Mouse (Mus musculus) kidney, postnatal 0 days (tissue): ENCODE data around the gene Zfp202. TPM values are rescaled to one million over a fixed set of nuclear protein-coding genes. Genes with fewer than 3 reads are reported as not detected.

Experiments used
- ATAC-seq: fragments of 200-750 bp; cut with Nextera tagmentation; replicated peaks from 2 replicates; pipeline ENCODE4 v1.8.0; 2017; ENCODE audit warnings: low read depth, moderate number of reproducible peaks, moderate TSS enrichment, moderate library complexity; ENCODE audit not compliant: low FRiP score
- DNase-seq: peaks from one replicate; pipeline ENCODE4 v3.0.0-alpha.2; 2016; ENCODE audit warnings: low spot score
- H3K27ac ChIP-seq: fragments of 300-500 bp; sonication (generic); 2 replicates; pipeline ENCODE4 v1.5.1; 2014; ENCODE audit warnings: mild to moderate bottlenecking
- H3K27me3 ChIP-seq: fragments of 300-500 bp; sonication (generic); 2 replicates; pipeline ENCODE4 v1.6.1; 2014; ENCODE audit warnings: low read length, mixed read lengths; ENCODE audit not compliant: insufficient read depth
- H3K36me3 ChIP-seq: fragments of 300-500 bp; sonication (generic); 2 replicates; pipeline ENCODE4 v1.6.1; 2014; ENCODE audit warnings: low read length, mixed read lengths; ENCODE audit not compliant: insufficient read depth
- H3K4me1 ChIP-seq: fragments of 300-500 bp; sonication (generic); replicated peaks from 2 replicates; pipeline ENCODE4 v1.6.1; 2014; ENCODE audit warnings: antibody characterized with exemption, low read length, mixed read lengths; ENCODE audit not compliant: insufficient read depth
- H3K4me2 ChIP-seq: fragments of 300-500 bp; sonication (generic); 2 replicates; pipeline ENCODE4 v1.6.1; 2014; ENCODE audit warnings: mild to moderate bottlenecking, low read length, moderate library complexity, mixed read lengths
- H3K4me3 ChIP-seq: fragments of 300-500 bp; sonication (generic); replicated peaks from 2 replicates; pipeline ENCODE4 v1.5.1; 2014; ENCODE audit warnings: low read depth, low read length
- H3K9ac ChIP-seq: fragments of 300-500 bp; sonication (generic); 2 replicates; pipeline ENCODE4 v1.6.1; 2014; ENCODE audit warnings: low read depth, low read length
- H3K9me3 ChIP-seq: fragments of 300-500 bp; sonication (generic); replicated peaks from 2 replicates; pipeline ENCODE4 v1.6.1; 2016; ENCODE audit warnings: low read length, inconsistent platforms, mixed read lengths
- CTCF ChIP-seq: IDR thresholded peaks from 2 replicates; pipeline ENCODE4 v1.5.1; 2016; ENCODE audit warnings: antibody characterized with exemption, low read depth, mild to moderate bottlenecking, moderate library complexity
- WGBS: fragments of 180-500 bp; shearing (Covaris S2); extraction: QIAGEN DNeasy Blood & Tissue Kit; methylation state at CpG from one replicate; pipeline ENCODE4 v1.1.7; 2014; 5-methylcytosine and 5-hydroxymethylcytosine counted together
- polyA plus RNA-seq: library from polyadenylated mRNA; unstranded; fragments of >200 nt; fragmentation: Nextera tagmentation; extraction: Ambion mirVana; gene quantifications from 2 replicates; pipeline ENCODE4 v1.2.1, GENCODE M21; 2015

Gene Zfp202
- polyA plus RNA-seq, 1 experiment from 2014 or later, result 4.3 TPM

- ATAC-seq (no peak), DNase-seq (no peak)
- H3K36me3 ChIP-seq, result no peaks in the 10 kb centered on the region
- no peak overlapping the region for H3K4me3 ChIP-seq
- H3K9me3 ChIP-seq, result no peaks in the 10 kb centered on the region
- H3K27ac ChIP-seq, result no peak overlapping the region
- H3K4me1 ChIP-seq, result no peaks in the 10 kb centered on the region
- H3K27me3 ChIP-seq, result no peaks in the 10 kb centered on the region
- no peak for TF ChIP-seq CTCF
- WGBS, result 77% methylated on average over 7 of the region's 7 CpGs
- no peak overlapping the region for H3K4me2 ChIP-seq
- H3K9ac ChIP-seq, result no peak overlapping the region
Measured at GRCm38 (mm10) chr9:40245974-40246665, 54.0 kb downstream of the Zfp202 start.

- no peak overlapping the region for H3K27ac ChIP-seq
- ATAC-seq (no peak), DNase-seq (no peak)
Measured at GRCm38 (mm10) chr9:40246702-40247101, 54.6 kb downstream of the Zfp202 start.

GRCm38 (mm10) chr9:40249106-40249505 lies 57.0 kb downstream of the Zfp202 start:
- no peak overlapping the region for H3K4me2 ChIP-seq
- WGBS, result 73% methylated on average over 1 of the region's 1 CpGs
- H3K4me3 ChIP-seq, result no peak overlapping the region
- ATAC-seq (no peak), DNase-seq (no peak)
- no peak overlapping the region for H3K27ac ChIP-seq
- H3K9me3 ChIP-seq, result no peaks in the 10 kb centered on the region
- no peaks in the 10 kb centered on the region for H3K27me3 ChIP-seq
- no peaks in the 10 kb centered on the region for H3K4me1 ChIP-seq
- no peaks in the 10 kb centered on the region for H3K36me3 ChIP-seq
- H3K9ac ChIP-seq, result no peak overlapping the region
- TF ChIP-seq CTCF, result no peak

More at GRCm38 (mm10) chr9:40246702-40247101, 54.6 kb downstream of the Zfp202 start:
- no peak for TF ChIP-seq CTCF
- Histone ChIP-seq H3K4me1 (no peaks in the 10 kb centered on the region), H3K36me3 (no peaks in the 10 kb centered on the region), H3K9ac (no peak overlapping the region), H3K27me3 (no peaks in the 10 kb centered on the region), H3K4me2 (no peak overlapping the region), H3K9me3 (no peaks in the 10 kb centered on the region), H3K4me3 (no peak overlapping the region)
- WGBS, result 83% methylated on average over 6 of the region's 6 CpGs

- H3K27me3 ChIP-seq, result no peaks in the 10 kb centered on the region
- H3K9me3 ChIP-seq, result no peaks in the 10 kb centered on the region
- DNase-seq, result no peak
- no peaks in the 10 kb centered on the region for H3K4me1 ChIP-seq
- TF ChIP-seq CTCF, result no peak
- H3K27ac ChIP-seq, result no peak overlapping the region
- H3K9ac ChIP-seq, result no peak overlapping the region
- H3K4me3 ChIP-seq, result no peak overlapping the region
- WGBS, result 46% methylated on average over 3 of the region's 3 CpGs
- no peaks in the 10 kb centered on the region for H3K36me3 ChIP-seq
- ATAC-seq, result no peak
- H3K4me2 ChIP-seq, result no peak overlapping the region
Measured at GRCm38 (mm10) chr9:40252459-40252858, 60.3 kb downstream of the Zfp202 start.

Other genes starting within 250 kb of the Zfp202 start
- not detected in 2 replicates for gene Olfr975, start 240.3 kb upstream of the Zfp202 start, polyA plus RNA-seq
- not detected in 2 replicates for gene Olfr976, start 231.2 kb upstream of the Zfp202 start, polyA plus RNA-seq
- not detected in 2 replicates for gene Olfr978, start 200.2 kb upstream of the Zfp202 start, polyA plus RNA-seq
- gene Olfr979, start 188.9 kb upstream of the Zfp202 start, polyA plus RNA-seq, result not detected in 2 replicates
- not detected in 2 replicates for gene Olfr980, start 182.7 kb upstream of the Zfp202 start, polyA plus RNA-seq
- gene Olfr981, start 170.9 kb upstream of the Zfp202 start, polyA plus RNA-seq, result not detected in 2 replicates
- not detected in 2 replicates for gene Olfr982, start 118.5 kb upstream of the Zfp202 start, polyA plus RNA-seq
- gene Olfr983, start 98.7 kb upstream of the Zfp202 start, polyA plus RNA-seq, result not detected in 2 replicates
- not detected in 2 replicates for gene Olfr984, start 78.1 kb upstream of the Zfp202 start, polyA plus RNA-seq
- not detected in 2 replicates for gene Olfr985, start 62.1 kb upstream of the Zfp202 start, polyA plus RNA-seq
- not detected in 2 replicates for gene Tmem225, start 44.2 kb upstream of the Zfp202 start, polyA plus RNA-seq
- 0.06 TPM in 1 of 2 replicates, not detected in the other for gene Olfr986, start 11.4 kb upstream of the Zfp202 start, polyA plus RNA-seq
- gene Scn3b, start 76.9 kb downstream of the Zfp202 start, polyA plus RNA-seq, result 0.31 and 0.32 TPM in 2 replicates